Mouse (Mus musculus) spleen, adult 2 months (tissue): Measurements from ENCODE around the gene Mfsd4a.

Experiments used
- CTCF ChIP-seq: fragments of 200-500 bp; IDR thresholded peaks from 2 replicates; pipeline ENCODE4 v1.5.1; 2011; ENCODE audit warnings: mild to moderate bottlenecking, inconsistent platforms; ENCODE audit not compliant: insufficient read depth, insufficient read length, insufficient replicate concordance; ENCODE audit errors: extremely low read depth
- POLR2A ChIP-seq: fragments of 200-500 bp; IDR thresholded peaks from 2 replicates; pipeline ENCODE4 v1.6.1; 2011; ENCODE audit warnings: low read depth, low read length, inconsistent platforms

DNA sequence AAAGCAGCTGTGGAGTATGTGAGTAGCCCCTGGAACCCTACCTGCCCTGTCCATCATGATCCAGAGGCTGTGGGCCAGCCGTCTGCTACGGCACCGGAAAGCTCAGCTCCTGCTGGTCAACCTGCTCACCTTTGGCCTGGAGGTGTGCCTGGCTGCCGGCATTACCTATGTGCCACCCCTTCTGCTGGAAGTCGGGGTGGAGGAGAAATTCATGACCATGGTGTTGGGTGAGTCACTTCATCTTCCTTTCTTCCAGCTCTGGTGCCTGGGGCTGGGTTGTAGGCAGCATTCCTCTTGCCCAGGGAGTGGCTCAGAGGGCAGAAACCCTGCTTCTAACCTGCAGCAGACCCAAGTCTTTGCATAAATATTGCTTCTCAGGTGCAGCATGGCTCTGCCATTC lies 91.0 kb downstream of the Mfsd4a start:
- TF ChIP-seq POLR2A = no peak
- TF ChIP-seq CTCF = no peak
